Mouse (Mus musculus) monocyte, adult 5-6 weeks (primary cell): ENCODE data around the gene Ccer2. TPM values are rescaled to one million over a fixed set of nuclear protein-coding genes. Genes with fewer than 3 reads are reported as not detected.

Experiments
- ATAC-seq: fragments of 153-309, 156-312 bp; replicated peaks from 2 replicates; pipeline ENCODE4 v1.8.0; 2017; ENCODE audit warnings: mild to moderate bottlenecking; ENCODE audit not compliant: low TSS enrichment, insufficient number of reproducible peaks, severe bottlenecking, poor library complexity, low FRiP score
- total RNA-seq: library from RNA; stranded (forward); fragments of 200-1000, 200-491, 200-594 nt; gene quantifications from 3 replicates; pipeline ENCODE4 v1.2.3, GENCODE M21; 2017

The Ccer2 gene
- total RNA-seq, 1 experiment from 2014 or later = not detected

DNA sequence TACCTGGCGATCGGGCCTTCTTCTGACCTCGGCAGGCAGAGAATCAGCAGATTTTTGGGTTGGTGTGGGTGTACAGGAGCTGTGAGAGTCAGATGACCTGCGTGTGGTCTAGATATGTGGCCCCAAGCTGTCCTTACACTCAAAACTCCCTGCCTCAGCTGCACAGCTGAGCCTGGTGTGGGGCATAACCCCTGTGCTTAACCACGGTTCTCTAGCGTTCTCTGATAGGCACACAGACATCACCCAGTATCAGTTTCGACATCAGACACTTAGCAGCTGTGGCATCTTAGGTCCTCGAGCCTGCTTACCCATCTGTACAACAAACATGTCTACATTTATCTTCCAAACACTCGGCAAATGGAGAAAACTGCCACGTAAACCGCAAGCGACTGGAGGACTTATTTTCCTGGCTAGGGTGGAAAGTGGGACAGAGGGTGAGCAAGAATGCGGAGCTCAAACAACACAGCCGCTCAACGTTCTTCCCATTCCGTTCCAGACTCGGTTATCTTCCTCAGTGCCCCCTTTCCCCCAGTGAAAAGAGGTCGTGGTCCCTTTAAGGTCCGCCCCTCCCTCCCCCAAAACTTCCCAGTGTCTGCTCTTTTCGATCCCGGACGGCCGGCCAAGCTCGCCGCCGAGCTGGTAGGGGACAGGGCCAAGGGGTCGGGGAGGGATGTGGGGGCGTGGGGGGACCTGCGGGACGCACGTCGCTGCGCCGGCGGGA lies 52.4 kb downstream of the Ccer2 start, which contains the start of gene Hnrnpl:
Gene Hnrnpl (plus strand): TSS at position 321 of the 721 bp plus-strand sequence.
- ATAC-seq = peak; percentile 18

Other genes starting within 250 kb of the Ccer2 start
- not detected in 3 replicates for gene Ifnl2, start 245.7 kb upstream of the Ccer2 start, total RNA-seq
- gene Ifnl3, start 233.3 kb upstream of the Ccer2 start, total RNA-seq = not detected in 3 replicates
- gene Sycn, start 215.3 kb upstream of the Ccer2 start, total RNA-seq = not detected in 3 replicates
- not detected in 3 replicates for gene Nccrp1, start 208.9 kb upstream of the Ccer2 start, total RNA-seq
- 7.1 to 11.4 TPM (median 10.1 TPM) in 3 replicates for gene Samd4b, start 158.0 kb upstream of the Ccer2 start, total RNA-seq
- 3.8 to 7.5 TPM (median 4.7 TPM) in 3 replicates for gene Pak4, start 158.0 kb upstream of the Ccer2 start, total RNA-seq
- not detected in 3 replicates for gene Acp7, start 124.8 kb upstream of the Ccer2 start, total RNA-seq
- 0.64 to 1.3 TPM (median 0.87 TPM) in 3 replicates for gene Fbxo27, start 63.3 kb upstream of the Ccer2 start, total RNA-seq
- 4.9 TPM in 1 of 3 replicates, not detected in the others for gene Fbxo17, start 39.4 kb upstream of the Ccer2 start, total RNA-seq
- 31.4 to 44.6 TPM (median 33.7 TPM) in 3 replicates for gene Mrps12, start 14.4 kb upstream of the Ccer2 start, total RNA-seq
- gene Sars2, start 14.2 kb upstream of the Ccer2 start, total RNA-seq = 2.7 to 8.8 TPM (median 3.8 TPM) in 3 replicates
- 32.9 to 55.7 TPM (median 54.2 TPM) in 3 replicates for gene Sirt2, start 10.6 kb downstream of the Ccer2 start, total RNA-seq
- 25.0 to 46.0 TPM (median 30.1 TPM) in 3 replicates for gene Nfkbib, start 11.3 kb downstream of the Ccer2 start, total RNA-seq
- 57.3 to 157 TPM (median 67.9 TPM) in 3 replicates for gene Rinl, start 32.8 kb downstream of the Ccer2 start, total RNA-seq
- 279 to 373 TPM (median 301 TPM) in 3 replicates for gene Hnrnpl, start 52.4 kb downstream of the Ccer2 start, total RNA-seq
- 48.7 to 61.1 TPM (median 56.4 TPM) in 3 replicates for gene Ech1, start 69.0 kb downstream of the Ccer2 start, total RNA-seq
- gene Lgals4, start 77.7 kb downstream of the Ccer2 start, total RNA-seq = 1.2 to 7.4 TPM (median 5.5 TPM) in 3 replicates
- gene Lgals7, start 107.7 kb downstream of the Ccer2 start, total RNA-seq = not detected in 3 replicates
- gene Capn12, start 125.2 kb downstream of the Ccer2 start, total RNA-seq = 0.87 TPM in 1 of 3 replicates, not detected in the others
- gene Actn4, start 206.2 kb downstream of the Ccer2 start, total RNA-seq = 25.4 to 66.0 TPM (median 36.9 TPM) in 3 replicates
- 285 to 328 TPM (median 291 TPM) in 3 replicates for gene Eif3k, start 225.7 kb downstream of the Ccer2 start, total RNA-seq
- 31.9 to 70.2 TPM (median 54.1 TPM) in 3 replicates for gene Map4k1, start 225.9 kb downstream of the Ccer2 start, total RNA-seq